Mouse (Mus musculus) midbrain, embryonic 10.5 days (tissue): Measurements from ENCODE around the gene Rrm2. TPM values are rescaled to one million over a fixed set of nuclear protein-coding genes. Genes with fewer than 3 reads are reported as not detected.

Source experiments
- polyA plus RNA-seq: library from polyadenylated mRNA; unstranded; fragments of >200 nt; fragmentation: Nextera tagmentation; extraction: Ambion mirVana; gene quantifications from 2 replicates; pipeline ENCODE4 v1.2.1, GENCODE M21; 2016

Gene Rrm2
- polyA plus RNA-seq, 1 experiment from 2014 or later: 813 TPM

Other genes with a start within 250 kb of the Rrm2 start
- gene Taf1b, start 209.9 kb upstream of the Rrm2 start, polyA plus RNA-seq: 30.2 and 30.3 TPM in 2 replicates
- 0.49 and 0.53 TPM in 2 replicates for gene Grhl1, start 136.0 kb upstream of the Rrm2 start, polyA plus RNA-seq
- gene Klf11, start 57.0 kb upstream of the Rrm2 start, polyA plus RNA-seq: 13.6 and 16.1 TPM in 2 replicates
- gene Cys1, start 26.4 kb upstream of the Rrm2 start, polyA plus RNA-seq: 0.39 and 0.49 TPM in 2 replicates
- gene Mboat2, start 122.6 kb downstream of the Rrm2 start, polyA plus RNA-seq: 49.8 and 56.8 TPM in 2 replicates